7 mouse cellular contexts compared by ENCODE assay signal in genomic region chr1:54556586-54557221, GRCm38 (mm10). TPM values are rescaled to one million over a fixed set of nuclear protein-coding genes. Genes with fewer than 3 reads are reported as not detected.
A peak's percentile ranks its signal among the peaks of the same experiment; 100 is the strongest.
DNase-seq lines count a peak whose midpoint lies in the region; ATAC-seq and TF ChIP-seq lines count a peak whose summit lies in the region.

No protein-coding gene starts in this region.

- peak overlapping the region; percentile 73 for H3K9ac ChIP-seq in embryonic facial prominence, embryonic 14.5 days (ENCODE audit: low read depth, low read length)
- peak overlapping the region; percentile 64 for H3K9ac ChIP-seq in intestine, postnatal 0 days (ENCODE audit: low read depth, low read length)
- H3K9ac ChIP-seq in midbrain, embryonic 13.5 days (replicated peaks) = peak overlapping the region; percentile 90

- no peak; the same call in 1 of the 2 replicates for ATAC-seq in embryonic facial prominence, embryonic 14.5 days (ENCODE audit: low read depth)
- ATAC-seq in intestine, postnatal 0 days = peak; percentile 32
- ATAC-seq in midbrain, embryonic 13.5 days = no peak

- 11% methylated on average over 18 of the region's 18 CpGs for WGBS in spleen, adult 2 months
- WGBS in embryonic facial prominence, embryonic 14.5 days = 4% methylated on average over 18 of the region's 18 CpGs
- 4% methylated on average over 18 of the region's 18 CpGs for WGBS in intestine, postnatal 0 days
- WGBS in midbrain, embryonic 13.5 days = 1% methylated on average over 18 of the region's 18 CpGs

- peak overlapping the region; percentile 94 for H3K4me3 ChIP-seq in spleen, adult 2 months (ENCODE audit: extremely low read depth, insufficient read depth, insufficient read length)
- H3K4me3 ChIP-seq in embryonic facial prominence, embryonic 14.5 days (ENCODE audit: low read depth, low read length) = peak overlapping the region; percentile 66
- H3K4me3 ChIP-seq in intestine, postnatal 0 days (ENCODE audit: low read depth, low read length) = peak overlapping the region; percentile 67
- peak overlapping the region; percentile 84 for H3K4me3 ChIP-seq in midbrain, embryonic 13.5 days (replicated peaks)

- H3K27ac ChIP-seq in spleen, adult 2 months (ENCODE audit: insufficient read depth, low read length) = peak overlapping the region; percentile 80
- H3K27ac ChIP-seq in embryonic facial prominence, embryonic 14.5 days (replicated peaks; ENCODE audit: low read depth, low read length) = peak overlapping the region; percentile 50; the same call in 1 of the 2 replicates
- H3K27ac ChIP-seq in intestine, postnatal 0 days (ENCODE audit: low read depth, low read length) = peak overlapping the region; percentile 69; the same call in 1 of the 2 replicates
- H3K27ac ChIP-seq in midbrain, embryonic 13.5 days = peak overlapping the region; percentile 90

- no peak for TF ChIP-seq POLR2A in spleen, adult 2 months (IDR thresholded peaks at IDR 0.05; ENCODE audit: low read depth, low read length)

- H3K9me3 ChIP-seq in embryonic facial prominence, embryonic 14.5 days (ENCODE audit: control insufficient read depth, low read length) = no peaks in the 10 kb centered on the region
- H3K9me3 ChIP-seq in intestine, postnatal 0 days (ENCODE audit: control insufficient read depth) = no peaks in the 10 kb centered on the region
- no peaks in the 10 kb centered on the region for H3K9me3 ChIP-seq in midbrain, embryonic 13.5 days

- TF ChIP-seq CTCF in spleen, adult 2 months (IDR thresholded peaks at IDR 0.05; ENCODE audit: extremely low read depth, insufficient read depth, insufficient read length, insufficient replicate concordance) = no peak
- TF ChIP-seq CTCF in intestine, postnatal 0 days (IDR thresholded peaks at IDR 0.05; ENCODE audit: low read depth) = no peak

- no peaks in the 10 kb centered on the region for H3K36me3 ChIP-seq in spleen, adult 2 months (ENCODE audit: control insufficient read depth, insufficient read depth, low read length)
- H3K36me3 ChIP-seq in embryonic facial prominence, embryonic 14.5 days (ENCODE audit: control insufficient read depth, insufficient read depth, low read length) = no peaks in the 10 kb centered on the region
- H3K36me3 ChIP-seq in intestine, postnatal 0 days (ENCODE audit: control insufficient read depth, insufficient read depth) = no peaks in the 10 kb centered on the region
- no peaks in the 10 kb centered on the region for H3K36me3 ChIP-seq in midbrain, embryonic 13.5 days

- peak overlapping the region; percentile 92 for H3K4me2 ChIP-seq in embryonic facial prominence, embryonic 14.5 days (ENCODE audit: low read depth, low read length)
- H3K4me2 ChIP-seq in intestine, postnatal 0 days (replicated peaks; ENCODE audit: low read depth) = peak overlapping the region; percentile 97
- peak overlapping the region; percentile 77 for H3K4me2 ChIP-seq in midbrain, embryonic 13.5 days (replicated peaks)

- no peak for DNase-seq in spleen, adult 2 months (ENCODE audit: low read depth in 1 of 2, low spot score in 2 of 2)
- no peak for DNase-seq in spleen, adult 12 weeks (ENCODE audit: low spot score)
- DNase-seq in embryonic facial prominence, embryonic 14.5 days (ENCODE audit: low spot score) = no peak
- no peak for DNase-seq in adipocyte (ENCODE audit: low spot score)
- no peak for DNase-seq in ovary, postnatal 14 days (ENCODE audit: low spot score)

- H3K4me1 ChIP-seq in spleen, adult 2 months (ENCODE audit: control insufficient read depth, insufficient read depth, insufficient read length) = peaks cover 6% of the 10 kb centered on the region; the same call in 1 of the 2 replicates
- H3K4me1 ChIP-seq in embryonic facial prominence, embryonic 14.5 days (ENCODE audit: control insufficient read depth, insufficient read depth, low read length) = no peaks in the 10 kb centered on the region
- H3K4me1 ChIP-seq in intestine, postnatal 0 days (replicated peaks; ENCODE audit: control insufficient read depth, insufficient read depth, low read length) = no peaks in the 10 kb centered on the region
- H3K4me1 ChIP-seq in midbrain, embryonic 13.5 days (replicated peaks) = peaks cover 13% of the 10 kb centered on the region

- H3K27me3 ChIP-seq in spleen, adult 2 months (ENCODE audit: control insufficient read depth, insufficient read depth, low read length) = no peaks in the 10 kb centered on the region
- H3K27me3 ChIP-seq in embryonic facial prominence, embryonic 14.5 days (replicated peaks; ENCODE audit: control insufficient read depth, insufficient read depth, low read length) = no peaks in the 10 kb centered on the region
- no peaks in the 10 kb centered on the region for H3K27me3 ChIP-seq in intestine, postnatal 0 days (replicated peaks; ENCODE audit: control insufficient read depth, insufficient read depth, low read length)
- no peaks in the 10 kb centered on the region for H3K27me3 ChIP-seq in midbrain, embryonic 13.5 days

RNA-seq across cellular contexts. Expression of gene Pgap1, which starts 0.8 kb away (rescaled TPM):
- polyA plus RNA-seq in spleen, adult 2 months (2012; rRNA removed) = 2.7 and 3.1 TPM in 2 replicates
- polyA plus RNA-seq in embryonic facial prominence, embryonic 14.5 days (2014; fragmentation: Nextera tagmentation; extraction: Ambion mirVana) = 6.0 and 6.7 TPM in 2 replicates
- polyA plus RNA-seq in intestine, postnatal 0 days (2015; fragmentation: Nextera tagmentation; extraction: Ambion mirVana) = 7.2 and 9.4 TPM in 2 replicates
- 27.5 and 27.9 TPM in 2 replicates for polyA plus RNA-seq in midbrain, embryonic 13.5 days (2015; fragmentation: Nextera tagmentation; extraction: Ambion mirVana)
